Mouse (Mus musculus): ENCODE results near the gene Troap. TPM values are rescaled to one million over a fixed set of nuclear protein-coding genes. Genes with fewer than 3 reads are reported as not detected.
A peak's percentile ranks its signal among the peaks of the same experiment; 100 is the strongest.

Troap gene
- polyA plus RNA-seq, 1 experiment, result 9.0 TPM

DNA sequence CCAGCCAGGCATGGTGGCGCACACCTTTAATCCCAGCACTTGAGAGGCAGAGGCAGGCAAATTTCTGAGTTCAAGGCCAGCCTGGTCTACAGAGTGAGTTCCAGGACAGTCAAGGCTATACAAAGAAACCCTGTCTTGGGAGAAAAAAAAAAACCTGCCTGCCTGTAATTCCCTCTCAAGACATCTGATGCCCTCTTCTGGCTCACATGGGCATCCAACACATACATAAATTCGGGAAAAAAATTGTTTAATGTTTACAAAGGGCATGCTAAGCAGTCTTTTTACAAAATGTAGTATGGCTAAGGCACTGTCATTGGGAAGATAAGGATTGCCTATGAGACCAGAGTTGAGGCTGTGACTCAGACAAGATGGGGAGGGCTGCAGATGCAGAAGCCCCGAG, 5.4 kb downstream of the Troap start:
- no peaks in the 10 kb centered on the region for H3K27me3 ChIP-seq (ENCODE audit: control insufficient read depth, insufficient read depth, low read length)
- H3K4me1 ChIP-seq (ENCODE audit: control insufficient read depth, insufficient read depth, insufficient read length, low read length), result peaks cover 11% of the 10 kb centered on the region; the same call in 1 of the 2 replicates
- H3K4me3 ChIP-seq (ENCODE audit: low read depth, low read length), result no peak overlapping the region
- WGBS, result 71% methylated on average over 3 of the region's 3 CpGs
- H3K27ac ChIP-seq (ENCODE audit: insufficient read depth, low read depth, low read length), result no peak overlapping the region
- H3K36me3 ChIP-seq (ENCODE audit: control insufficient read depth, insufficient read depth, low read length), result peaks cover 3% of the 10 kb centered on the region; the same call in 1 of the 2 replicates
- TF ChIP-seq CTCF (IDR thresholded peaks at IDR 0.05; ENCODE audit: extremely low read depth, insufficient read length, insufficient replicate concordance, low read depth, low read length) (no peak), POLR2A (IDR thresholded peaks at IDR 0.05; ENCODE audit: low read depth, low read length) (no peak)

DNA sequence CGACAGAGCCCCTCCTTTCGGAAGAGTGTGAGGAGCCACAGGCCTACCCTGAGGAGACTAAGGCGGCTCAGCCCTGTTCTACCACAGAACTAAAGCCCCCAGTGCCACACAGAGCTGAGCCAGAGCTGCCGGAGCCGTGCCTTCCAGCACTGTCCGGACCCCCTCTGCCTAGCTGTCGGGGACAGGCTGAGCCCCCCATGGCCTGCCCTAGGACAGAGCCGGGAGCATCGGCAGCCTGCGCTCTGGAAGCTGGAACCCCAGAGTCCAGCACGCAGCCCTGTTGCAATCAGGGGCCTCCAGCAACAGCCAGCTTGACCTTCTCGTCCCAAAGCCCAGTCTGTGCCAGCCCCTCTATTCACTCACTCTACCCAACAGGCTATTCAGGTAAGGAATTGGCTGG, 7.9 kb downstream of the Troap start:
- Histone ChIP-seq H3K36me3 (ENCODE audit: control insufficient read depth, insufficient read depth, low read length) (peaks cover 3% of the 10 kb centered on the region; the same call in 1 of the 2 replicates), H3K4me3 (ENCODE audit: low read depth, low read length) (no peak overlapping the region), H3K27me3 (ENCODE audit: control insufficient read depth, insufficient read depth, low read length) (peaks cover 5% of the 10 kb centered on the region; the same call in 1 of the 2 replicates), H3K4me1 (ENCODE audit: control insufficient read depth, insufficient read depth, insufficient read length, low read length) (peaks cover 14% of the 10 kb centered on the region; the same call in 1 of the 2 replicates), H3K27ac (ENCODE audit: insufficient read depth, low read depth, low read length) (no peak overlapping the region)
- TF ChIP-seq POLR2A (IDR thresholded peaks at IDR 0.05; ENCODE audit: low read depth, low read length) (no peak), CTCF (IDR thresholded peaks at IDR 0.05; ENCODE audit: extremely low read depth, insufficient read length, insufficient replicate concordance, low read depth, low read length) (no peak)
- WGBS, result 97% methylated on average over 12 of the region's 12 CpGs

DNA sequence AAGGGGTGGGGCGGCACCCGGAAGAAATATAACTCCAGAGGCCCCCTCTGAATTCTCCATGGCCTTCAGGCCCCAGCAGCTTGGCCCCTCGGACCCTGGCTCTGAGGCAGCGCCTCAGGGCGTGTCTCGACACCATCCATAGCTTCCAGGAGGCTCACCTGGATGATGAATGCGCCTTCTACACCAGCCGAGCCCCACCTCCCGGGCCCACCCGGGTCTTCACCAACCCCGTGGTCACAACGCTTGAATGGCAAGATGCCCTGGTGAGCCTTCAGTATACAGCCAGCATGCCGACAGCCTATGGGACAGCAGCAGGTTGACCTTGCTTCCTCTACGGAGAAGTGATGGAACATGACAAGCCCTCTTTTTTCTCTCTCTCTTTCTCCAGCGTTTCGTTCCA, 8.5 kb downstream of the Troap start:
- no peak overlapping the region for H3K27ac ChIP-seq (ENCODE audit: insufficient read depth, low read depth, low read length)
- H3K4me1 ChIP-seq (ENCODE audit: control insufficient read depth, insufficient read depth, insufficient read length, low read length), result peaks cover 14% of the 10 kb centered on the region; the same call in 1 of the 2 replicates
- peaks cover 10% of the 10 kb centered on the region for H3K27me3 ChIP-seq (ENCODE audit: control insufficient read depth, insufficient read depth, low read length)
- TF ChIP-seq CTCF (IDR thresholded peaks at IDR 0.05; ENCODE audit: extremely low read depth, insufficient read length, insufficient replicate concordance, low read depth, low read length), result no peak
- no peak for TF ChIP-seq POLR2A (IDR thresholded peaks at IDR 0.05; ENCODE audit: low read depth, low read length)
- WGBS, result 80% methylated on average over 16 of the region's 16 CpGs
- H3K36me3 ChIP-seq (ENCODE audit: control insufficient read depth, insufficient read depth, low read length), result peaks cover 3% of the 10 kb centered on the region; the same call in 1 of the 2 replicates
- H3K4me3 ChIP-seq (ENCODE audit: low read depth, low read length), result no peak overlapping the region

DNA sequence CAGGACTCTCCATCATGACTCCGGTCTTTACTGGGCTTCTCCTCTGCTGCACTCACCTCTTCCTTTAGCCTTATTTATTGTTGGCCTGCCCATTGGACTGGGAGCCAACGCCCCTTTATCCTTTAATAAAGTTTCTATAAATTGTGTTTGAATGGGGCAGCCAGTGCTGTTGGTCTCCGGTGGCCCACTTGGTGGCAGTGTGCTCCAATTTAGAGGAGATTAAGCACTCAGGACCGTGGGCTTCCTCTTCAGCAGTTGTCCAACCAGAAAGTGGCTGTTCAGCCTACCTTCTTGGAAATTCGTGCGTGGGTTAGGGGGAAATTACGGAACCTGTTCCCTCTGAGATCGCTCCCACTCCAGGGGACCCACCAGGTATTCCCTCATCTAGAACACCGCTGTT, 8.9 kb downstream of the Troap start:
- Histone ChIP-seq H3K27me3 (ENCODE audit: control insufficient read depth, insufficient read depth, low read length) (peaks cover 14% of the 10 kb centered on the region), H3K4me1 (ENCODE audit: control insufficient read depth, insufficient read depth, insufficient read length, low read length) (peaks cover 17% of the 10 kb centered on the region), H3K36me3 (ENCODE audit: control insufficient read depth, insufficient read depth, low read length) (peaks cover 1% of the 10 kb centered on the region; the same call in 1 of the 2 replicates), H3K27ac (ENCODE audit: insufficient read depth, low read depth, low read length) (no peak overlapping the region), H3K4me3 (ENCODE audit: low read depth, low read length) (no peak overlapping the region)
- 42% methylated on average over 9 of the region's 9 CpGs for WGBS
- peak; percentile 70; the same call in 1 of the 2 replicates for TF ChIP-seq CTCF (IDR thresholded peaks at IDR 0.05; ENCODE audit: extremely low read depth, insufficient read length, insufficient replicate concordance, low read depth, low read length)
- no peak for TF ChIP-seq POLR2A (IDR thresholded peaks at IDR 0.05; ENCODE audit: low read depth, low read length)

DNA sequence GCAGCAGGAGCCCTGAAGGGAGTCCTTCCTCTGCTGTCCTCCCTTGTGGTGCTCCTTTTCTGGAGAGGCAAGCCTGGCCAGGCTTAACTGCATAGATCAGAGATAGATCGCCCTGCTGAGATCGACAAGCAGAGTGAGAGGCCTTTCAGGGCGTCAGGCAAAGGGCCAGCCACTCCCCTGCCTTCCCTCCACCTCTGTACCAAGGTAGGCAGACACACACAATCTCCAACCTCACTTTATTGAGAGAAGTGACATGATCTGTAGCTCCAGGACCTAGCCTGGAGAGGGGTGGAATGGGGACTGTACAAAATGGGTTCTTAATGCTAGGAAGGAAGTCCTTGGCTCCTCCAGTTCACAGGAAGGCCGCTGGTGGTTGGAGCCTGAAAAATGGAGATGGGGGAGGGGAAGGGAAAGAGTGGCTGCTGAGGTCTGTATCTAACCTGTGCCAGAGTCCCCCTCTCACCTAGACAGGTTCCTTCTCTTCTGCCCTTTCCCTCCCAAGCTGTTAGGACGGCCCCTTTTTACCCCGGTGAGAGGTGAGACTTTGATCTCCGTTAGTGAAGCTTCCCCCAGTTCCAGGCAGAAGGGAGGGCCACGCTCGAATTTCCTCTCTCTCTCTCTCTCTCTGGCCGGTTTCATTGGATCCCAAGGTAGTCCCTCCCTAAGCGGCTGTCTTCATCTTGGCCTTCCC, 9.6 kb downstream of the Troap start:
- TF ChIP-seq POLR2A (IDR thresholded peaks at IDR 0.05; ENCODE audit: low read depth, low read length) (no peak), CTCF (IDR thresholded peaks at IDR 0.05; ENCODE audit: extremely low read depth, insufficient read length, insufficient replicate concordance, low read depth, low read length) (no peak)
- WGBS, result 17% methylated on average over 11 of the region's 11 CpGs
- H3K4me3 ChIP-seq (ENCODE audit: low read depth, low read length), result 0 out of 2 replicates have a peak overlapping the region, but pooled peaks have one; percentile 13
- H3K27me3 ChIP-seq (ENCODE audit: control insufficient read depth, insufficient read depth, low read length), result peaks cover 16% of the 10 kb centered on the region
- H3K36me3 ChIP-seq (ENCODE audit: control insufficient read depth, insufficient read depth, low read length), result peaks cover 1% of the 10 kb centered on the region; the same call in 1 of the 2 replicates
- peaks cover 17% of the 10 kb centered on the region for H3K4me1 ChIP-seq (ENCODE audit: control insufficient read depth, insufficient read depth, insufficient read length, low read length)
- peak overlapping the region; percentile 27; the same call in 1 of the 2 replicates for H3K27ac ChIP-seq (ENCODE audit: insufficient read depth, low read depth, low read length)

DNA sequence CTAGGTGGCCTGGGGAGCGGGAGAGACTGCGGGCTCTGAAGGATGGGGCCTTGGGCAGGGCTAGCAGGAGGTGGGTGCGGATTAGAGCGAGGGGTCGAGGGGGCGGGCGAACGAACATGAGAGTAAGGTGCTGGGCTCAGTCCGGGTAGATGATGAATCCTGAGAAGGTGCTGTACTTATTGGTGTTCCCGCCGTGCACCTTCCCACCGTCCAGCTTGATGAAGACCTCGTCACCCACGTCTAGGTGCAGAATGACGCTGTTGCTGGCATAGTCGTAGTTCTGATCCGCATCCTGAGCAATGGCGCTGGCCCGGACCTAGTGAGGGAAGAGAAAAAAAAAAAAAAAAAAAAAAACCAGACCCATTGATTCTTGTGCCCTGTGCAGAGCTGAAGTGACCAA, 10.2 kb downstream of the Troap start:
- H3K4me3 ChIP-seq (ENCODE audit: low read depth, low read length), result peak overlapping the region; percentile 13; the same call in 1 of the 2 replicates

DNA sequence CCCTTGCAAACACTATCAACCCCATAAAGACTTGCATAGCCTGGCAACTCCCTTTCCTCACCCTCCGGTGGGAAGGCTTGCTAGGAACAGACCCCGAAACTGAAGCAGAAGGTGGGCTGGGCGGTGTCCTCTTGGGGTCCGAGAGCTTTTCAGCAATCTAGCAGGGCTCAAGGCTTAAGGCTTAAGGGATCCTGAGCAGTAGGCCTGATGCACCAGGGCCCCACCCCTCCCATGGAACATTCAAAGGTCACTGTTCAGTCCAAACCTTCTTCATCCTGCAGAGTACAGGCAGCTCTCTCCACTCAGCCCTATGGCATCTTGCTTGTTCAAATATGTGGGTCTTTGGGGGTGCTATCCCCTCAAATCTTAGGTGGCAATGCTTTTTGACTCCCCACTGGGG, 11.6 kb downstream of the Troap start:
- Histone ChIP-seq H3K4me3 (ENCODE audit: low read depth, low read length) (no peak overlapping the region), H3K36me3 (ENCODE audit: control insufficient read depth, insufficient read depth, low read length) (peaks cover 1% of the 10 kb centered on the region; the same call in 1 of the 2 replicates), H3K27ac (ENCODE audit: insufficient read depth, low read depth, low read length) (no peak overlapping the region), H3K4me1 (ENCODE audit: control insufficient read depth, insufficient read depth, insufficient read length, low read length) (peaks cover 17% of the 10 kb centered on the region), H3K27me3 (ENCODE audit: control insufficient read depth, insufficient read depth, low read length) (peaks cover 16% of the 10 kb centered on the region)
- 83% methylated on average over 4 of the region's 4 CpGs for WGBS
- TF ChIP-seq CTCF (IDR thresholded peaks at IDR 0.05; ENCODE audit: extremely low read depth, insufficient read length, insufficient replicate concordance, low read depth, low read length) (no peak), POLR2A (IDR thresholded peaks at IDR 0.05; ENCODE audit: low read depth, low read length) (no peak)

More for the DNA sequence above, 10.2 kb downstream of the Troap start:
- WGBS, result 36% methylated on average over 19 of the region's 19 CpGs
- Histone ChIP-seq H3K27me3 (ENCODE audit: control insufficient read depth, insufficient read depth, low read length) (peaks cover 16% of the 10 kb centered on the region), H3K36me3 (ENCODE audit: control insufficient read depth, insufficient read depth, low read length) (peaks cover 1% of the 10 kb centered on the region; the same call in 1 of the 2 replicates), H3K27ac (ENCODE audit: insufficient read depth, low read depth, low read length) (no peak overlapping the region), H3K4me1 (ENCODE audit: control insufficient read depth, insufficient read depth, insufficient read length, low read length) (peaks cover 17% of the 10 kb centered on the region)
- TF ChIP-seq CTCF (IDR thresholded peaks at IDR 0.05; ENCODE audit: extremely low read depth, insufficient read length, insufficient replicate concordance, low read depth, low read length), result no peak
- no peak for TF ChIP-seq POLR2A (IDR thresholded peaks at IDR 0.05; ENCODE audit: low read depth, low read length)
